Mouse (Mus musculus) heart, embryonic 12.5 days (tissue): ENCODE data around the gene Opcml. TPM values are rescaled to one million over a fixed set of nuclear protein-coding genes. Genes with fewer than 3 reads are reported as not detected.

Experiments used
- ATAC-seq: fragments of 200-750 bp; cut with Nextera tagmentation; 2 replicates; pipeline ENCODE4 v1.8.0; 2017; ENCODE audit warnings: moderate TSS enrichment, moderate library complexity; ENCODE audit not compliant: insufficient number of reproducible peaks, low FRiP score
- H3K27ac ChIP-seq: fragments of 300-500 bp; sonication (generic); 2 replicates; pipeline ENCODE4 v1.5.1; 2016; ENCODE audit warnings: mild to moderate bottlenecking, moderate library complexity; ENCODE audit not compliant: poor library complexity, severe bottlenecking
- H3K27me3 ChIP-seq: fragments of 300-500 bp; sonication (generic); replicated peaks from 2 replicates; pipeline ENCODE4 v1.6.1; 2016; ENCODE audit warnings: mild to moderate bottlenecking, moderate library complexity
- H3K36me3 ChIP-seq: fragments of 300-500 bp; sonication (generic); 2 replicates; pipeline ENCODE4 v1.6.1; 2016; ENCODE audit warnings: mild to moderate bottlenecking, moderate library complexity
- H3K4me1 ChIP-seq: fragments of 300-500 bp; sonication (generic); replicated peaks from 2 replicates; pipeline ENCODE4 v1.6.1; 2016; ENCODE audit warnings: mild to moderate bottlenecking
- H3K4me2 ChIP-seq: fragments of 300-500 bp; sonication (generic); 2 replicates; pipeline ENCODE4 v1.6.1; 2016; ENCODE audit warnings: mild to moderate bottlenecking, moderate library complexity
- H3K4me3 ChIP-seq: fragments of 300-500 bp; sonication (generic); 2 replicates; pipeline ENCODE4 v1.5.1; 2016; ENCODE audit warnings: mild to moderate bottlenecking
- H3K9ac ChIP-seq: fragments of 300-500 bp; sonication (generic); 2 replicates; pipeline ENCODE4 v1.6.1; 2016; ENCODE audit warnings: mild to moderate bottlenecking, moderate library complexity
- H3K9me3 ChIP-seq: fragments of 300-500 bp; sonication (generic); replicated peaks from 2 replicates; pipeline ENCODE4 v1.6.1; 2016; ENCODE audit warnings: mild to moderate bottlenecking, moderate library complexity
- WGBS: fragments of 180-500 bp; shearing (Covaris S2); methylation state at CpG from one replicate; pipeline ENCODE4 v1.1.7; 2016; 5-methylcytosine and 5-hydroxymethylcytosine counted together
- polyA plus RNA-seq: library from polyadenylated mRNA; unstranded; fragments of >200 nt; fragmentation: Nextera tagmentation; extraction: Ambion mirVana; gene quantifications from 2 replicates; pipeline ENCODE4 v1.2.1, GENCODE M21; 2016

Opcml gene
- polyA plus RNA-seq, 1 experiment from 2014 or later: 1.4 TPM

DNA sequence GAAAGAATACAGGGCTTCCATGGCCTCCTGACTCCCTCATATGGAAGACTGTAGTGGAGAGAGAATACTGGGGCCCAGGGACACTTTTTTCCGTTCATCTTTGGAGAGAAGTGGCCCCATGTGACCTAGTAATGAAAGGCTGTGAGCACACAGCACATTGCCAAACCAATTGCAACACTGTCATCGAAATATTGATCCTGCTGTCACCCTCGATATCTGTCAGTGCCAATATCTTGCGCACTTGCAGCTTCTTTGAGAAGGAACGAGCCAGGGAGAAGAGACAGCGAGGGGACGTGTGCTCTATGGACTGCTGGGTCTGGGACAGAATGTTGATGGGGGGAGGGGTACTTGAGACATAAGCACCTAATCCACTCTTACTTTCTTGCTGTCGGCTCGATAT lies 460.8 kb downstream of the Opcml start:
- H3K36me3 ChIP-seq: no peaks in the 10 kb centered on the region

DNA sequence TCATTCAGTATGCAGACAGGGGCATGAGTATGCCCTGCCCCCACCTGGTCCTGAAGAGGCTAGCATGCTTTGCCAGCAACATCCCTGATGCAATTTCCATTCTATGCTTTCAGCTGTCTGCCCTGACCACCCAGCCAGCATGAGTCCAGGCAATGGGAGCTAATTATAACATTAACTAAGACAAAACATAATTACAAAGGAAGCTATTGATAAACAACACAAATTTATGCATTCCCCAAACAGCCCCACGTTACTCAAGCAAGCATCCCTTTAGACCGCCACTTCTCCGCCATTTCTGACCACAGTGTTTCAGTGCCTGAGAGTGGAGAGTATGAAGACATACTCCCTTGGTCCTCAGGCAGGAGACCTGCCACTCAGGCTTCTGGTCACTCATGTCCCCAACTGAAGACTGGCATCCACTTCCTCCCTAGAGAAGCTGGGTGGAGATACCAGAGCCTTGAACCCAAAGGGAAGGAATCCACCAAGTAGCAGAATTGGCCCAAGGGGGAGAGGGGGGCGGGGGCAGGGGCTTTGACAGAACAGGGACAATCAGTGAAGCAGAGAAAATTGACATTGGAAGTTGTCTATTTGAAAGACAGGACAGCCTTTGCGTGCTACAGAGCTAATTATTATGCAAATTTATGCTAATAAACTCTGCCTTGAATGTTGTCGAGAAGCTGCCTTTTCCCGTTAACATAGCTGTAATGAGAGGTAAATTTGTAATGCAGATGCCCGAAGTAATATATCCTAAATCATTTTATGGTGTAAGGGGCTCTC lies 464.7 kb downstream of the Opcml start:
- H3K27ac ChIP-seq: no peak overlapping the region
- H3K9me3 ChIP-seq: no peaks in the 10 kb centered on the region
- no peak for ATAC-seq
- no peaks in the 10 kb centered on the region for H3K4me1 ChIP-seq
- H3K9ac ChIP-seq: no peak overlapping the region
- 79% methylated on average over 8 of the region's 8 CpGs for WGBS
- H3K4me2 ChIP-seq: no peak overlapping the region
- no peak overlapping the region for H3K4me3 ChIP-seq
- no peaks in the 10 kb centered on the region for H3K27me3 ChIP-seq
- H3K36me3 ChIP-seq: no peaks in the 10 kb centered on the region

More for the DNA sequence above, 460.8 kb downstream of the Opcml start:
- no peaks in the 10 kb centered on the region for H3K27me3 ChIP-seq
- WGBS: 77% methylated on average over 9 of the region's 9 CpGs
- no peak overlapping the region for H3K9ac ChIP-seq
- no peak overlapping the region for H3K4me2 ChIP-seq
- H3K27ac ChIP-seq: no peak overlapping the region
- no peaks in the 10 kb centered on the region for H3K9me3 ChIP-seq
- no peak overlapping the region for H3K4me3 ChIP-seq
- H3K4me1 ChIP-seq: no peaks in the 10 kb centered on the region
- no peak for ATAC-seq

DNA sequence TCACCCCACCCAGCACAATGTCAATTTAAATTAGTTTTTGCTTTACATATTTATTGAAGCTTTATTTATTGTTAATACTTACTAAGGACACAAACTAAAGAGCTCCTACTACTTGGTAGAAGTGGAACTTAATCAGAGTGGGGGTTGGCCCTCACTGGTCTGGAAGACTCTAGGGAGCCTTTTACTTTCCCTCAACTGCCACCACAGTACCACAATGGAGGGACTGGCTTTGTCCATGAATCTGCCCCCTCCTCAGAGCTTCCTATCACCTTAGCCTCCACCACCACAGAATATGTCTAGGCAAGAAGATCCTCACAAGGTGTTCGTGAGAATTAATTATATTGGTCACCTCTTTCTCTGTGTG lies 465.3 kb downstream of the Opcml start:
- Histone ChIP-seq H3K27ac (no peak overlapping the region), H3K4me1 (no peaks in the 10 kb centered on the region), H3K9me3 (no peaks in the 10 kb centered on the region), H3K4me2 (no peak overlapping the region), H3K9ac (no peak overlapping the region), H3K27me3 (no peaks in the 10 kb centered on the region), H3K36me3 (no peaks in the 10 kb centered on the region), H3K4me3 (no peak overlapping the region)
- ATAC-seq: no peak
- WGBS: 64% methylated on average over 1 of the region's 1 CpGs

DNA sequence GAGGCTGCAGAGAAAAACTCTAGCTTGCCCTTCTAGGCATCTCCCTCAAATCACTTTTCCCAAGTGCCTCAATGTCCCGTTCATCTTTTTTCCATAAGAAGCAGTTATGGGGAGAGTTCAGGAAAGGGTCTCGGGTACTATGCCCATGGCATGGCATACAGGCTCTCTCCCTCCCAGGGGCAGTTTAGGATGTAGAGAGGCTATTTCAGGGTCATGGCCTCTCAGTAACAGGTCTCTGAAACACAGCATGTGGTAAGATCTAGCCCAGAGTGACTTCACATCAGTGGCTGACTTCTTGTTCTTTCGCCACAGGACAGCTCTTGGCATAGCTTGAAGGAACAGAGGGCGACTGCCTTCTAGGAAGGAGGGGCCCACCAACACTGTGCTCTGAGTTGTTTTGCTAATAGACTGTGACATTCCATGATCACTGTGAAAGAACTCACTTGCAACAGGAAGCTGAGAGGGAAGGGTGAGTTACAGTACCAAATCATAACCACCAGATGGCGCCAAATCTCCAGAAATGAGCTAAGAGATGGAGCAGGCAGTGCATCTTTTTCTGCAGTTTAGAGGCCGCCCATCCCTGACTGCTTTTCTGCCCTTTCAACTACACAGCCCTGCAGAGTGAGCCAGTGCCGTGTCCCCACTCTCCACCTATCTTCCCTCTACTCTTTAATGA lies 470.6 kb downstream of the Opcml start:
- Histone ChIP-seq H3K27me3 (peaks cover 3% of the 10 kb centered on the region; the same call in 1 of the 2 replicates), H3K9me3 (no peaks in the 10 kb centered on the region), H3K9ac (no peak overlapping the region), H3K27ac (no peak overlapping the region), H3K4me1 (no peaks in the 10 kb centered on the region), H3K4me3 (no peak overlapping the region), H3K4me2 (no peak overlapping the region), H3K36me3 (no peaks in the 10 kb centered on the region)
- 21% methylated on average over 7 of the region's 7 CpGs for WGBS
- peak; percentile 39; the same call in 1 of the 2 replicates for ATAC-seq

GRCm38 (mm10) chr9:28262021-28262420 lies 471.4 kb downstream of the Opcml start:
- no peak for ATAC-seq
- H3K4me2 ChIP-seq: no peak overlapping the region
- peaks cover 3% of the 10 kb centered on the region; the same call in 1 of the 2 replicates for H3K27me3 ChIP-seq
- no peaks in the 10 kb centered on the region for H3K4me1 ChIP-seq
- H3K9me3 ChIP-seq: no peaks in the 10 kb centered on the region
- H3K36me3 ChIP-seq: no peaks in the 10 kb centered on the region
- H3K4me3 ChIP-seq: no peak overlapping the region
- WGBS: 68% methylated on average over 1 of the region's 1 CpGs
- no peak overlapping the region for H3K9ac ChIP-seq
- no peak overlapping the region for H3K27ac ChIP-seq

- no peak for ATAC-seq
- no peak overlapping the region for H3K4me3 ChIP-seq
- H3K9me3 ChIP-seq: no peaks in the 10 kb centered on the region
- peaks cover 3% of the 10 kb centered on the region; the same call in 1 of the 2 replicates for H3K27me3 ChIP-seq
- no peak overlapping the region for H3K4me2 ChIP-seq
- no peaks in the 10 kb centered on the region for H3K4me1 ChIP-seq
- no peaks in the 10 kb centered on the region for H3K36me3 ChIP-seq
- H3K9ac ChIP-seq: no peak overlapping the region
- no peak overlapping the region for H3K27ac ChIP-seq
- WGBS: 83% methylated on average over 2 of the region's 2 CpGs
These were observed 472.3 kb downstream of the Opcml start for GRCm38 (mm10) chr9:28262896-28263295.

- no peaks in the 10 kb centered on the region for H3K4me1 ChIP-seq
- no peaks in the 10 kb centered on the region for H3K9me3 ChIP-seq
- no peak overlapping the region for H3K9ac ChIP-seq
- peaks cover 3% of the 10 kb centered on the region; the same call in 1 of the 2 replicates for H3K27me3 ChIP-seq
- ATAC-seq: no peak
- no peak overlapping the region for H3K4me2 ChIP-seq
- no peak overlapping the region for H3K4me3 ChIP-seq
- no peak overlapping the region for H3K27ac ChIP-seq
- WGBS: 45% methylated on average over 6 of the region's 6 CpGs
- no peaks in the 10 kb centered on the region for H3K36me3 ChIP-seq
These were observed 474.2 kb downstream of the Opcml start for GRCm38 (mm10) chr9:28264761-28265160.

DNA sequence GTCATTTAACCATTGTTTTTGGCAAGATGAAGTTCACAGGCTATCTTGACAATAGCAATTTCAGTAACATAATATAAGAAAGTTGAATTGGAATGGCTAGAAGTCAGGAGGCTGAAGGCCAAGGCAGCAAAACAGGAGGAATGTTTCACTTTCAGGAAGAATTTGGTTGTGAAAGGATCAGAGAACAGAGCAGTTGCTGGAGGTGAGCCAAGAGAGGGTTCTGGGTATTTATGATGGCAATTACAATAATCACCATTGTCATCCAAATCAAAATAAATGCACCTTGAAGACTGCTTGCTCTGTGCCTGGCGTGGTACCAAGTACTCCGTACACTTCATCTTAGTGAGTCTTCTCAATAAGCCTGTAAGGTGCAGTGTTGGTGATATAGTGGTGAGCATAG lies 483.2 kb downstream of the Opcml start:
- Histone ChIP-seq H3K9me3 (no peaks in the 10 kb centered on the region), H3K4me1 (no peaks in the 10 kb centered on the region), H3K27ac (no peak overlapping the region), H3K36me3 (no peaks in the 10 kb centered on the region), H3K27me3 (no peaks in the 10 kb centered on the region), H3K4me3 (no peak overlapping the region), H3K4me2 (no peak overlapping the region), H3K9ac (no peak overlapping the region)
- 87% methylated on average over 2 of the region's 2 CpGs for WGBS
- ATAC-seq: no peak

GRCm38 (mm10) chr9:28278555-28278954 lies 488.0 kb downstream of the Opcml start:
- Histone ChIP-seq H3K4me2 (no peak overlapping the region), H3K36me3 (no peaks in the 10 kb centered on the region), H3K27ac (no peak overlapping the region), H3K9me3 (no peaks in the 10 kb centered on the region), H3K4me1 (peaks cover 17% of the 10 kb centered on the region), H3K4me3 (no peak overlapping the region), H3K27me3 (no peaks in the 10 kb centered on the region), H3K9ac (no peak overlapping the region)
- ATAC-seq: no peak
- WGBS: 38% methylated on average over 2 of the region's 2 CpGs

GRCm38 (mm10) chr9:28281025-28281424 lies 490.4 kb downstream of the Opcml start:
- Histone ChIP-seq H3K4me3 (no peak overlapping the region), H3K27me3 (no peaks in the 10 kb centered on the region), H3K9ac (no peak overlapping the region), H3K4me1 (peaks cover 17% of the 10 kb centered on the region), H3K36me3 (no peaks in the 10 kb centered on the region), H3K4me2 (no peak overlapping the region), H3K9me3 (no peaks in the 10 kb centered on the region), H3K27ac (no peak overlapping the region)
- WGBS: 32% methylated on average over 3 of the region's 3 CpGs
- ATAC-seq: no peak

- Histone ChIP-seq H3K36me3 (no peaks in the 10 kb centered on the region), H3K27me3 (no peaks in the 10 kb centered on the region), H3K4me1 (peaks cover 17% of the 10 kb centered on the region), H3K4me3 (no peak overlapping the region), H3K9me3 (no peaks in the 10 kb centered on the region), H3K27ac (no peak overlapping the region), H3K9ac (no peak overlapping the region), H3K4me2 (no peak overlapping the region)
- ATAC-seq: no peak
- WGBS: 40% methylated on average over 3 of the region's 3 CpGs
These were observed 491.0 kb downstream of the Opcml start for GRCm38 (mm10) chr9:28281571-28281970.
